Mouse (Mus musculus) mature B cell (primary cell): ENCODE measurements around the gene Mesd.

Experiments
- in situ Hi-C: fragments of 300-500 bp; cut with MboI; formaldehyde crosslinking; loops from 2 replicates; pipeline ENCODE4 v1.14.3; 2019

Gene Mesd

GRCm38 (mm10) chr7:83911909-83912308 lies 27.6 kb downstream of the Mesd start:
- in situ Hi-C loops, result loop anchor here (10.0 kb wide), 1 partner anchor 353 kb away; no protein-coding TSS in a partner anchor

GRCm38 (mm10) chr7:83913405-83913932 lies 29.2 kb downstream of the Mesd start:
- in situ Hi-C loops, result loop anchor here (10.0 kb wide), 1 partner anchor 351 kb away; no protein-coding TSS in a partner anchor

- in situ Hi-C loops, result loop anchor here (10.0 kb wide), 1 partner anchor 351 kb away; no protein-coding TSS in a partner anchor
Measured at GRCm38 (mm10) chr7:83913995-83914394, 29.7 kb downstream of the Mesd start.

GRCm38 (mm10) chr7:83914566-83914965 lies 30.3 kb downstream of the Mesd start:
- in situ Hi-C loops, result loop anchor here (10.0 kb wide), 1 partner anchor 350 kb away; no protein-coding TSS in a partner anchor

GRCm38 (mm10) chr7:83920241-83920640 lies 36.0 kb downstream of the Mesd start:
- in situ Hi-C loops, result no loop called here

- in situ Hi-C loops, result no loop called here
Measured at GRCm38 (mm10) chr7:83921637-83922036, 37.4 kb downstream of the Mesd start.

GRCm38 (mm10) chr7:83939017-83939721 lies 54.9 kb downstream of the Mesd start:
- in situ Hi-C loops, result no loop called here

GRCm38 (mm10) chr7:83940136-83940535 lies 55.9 kb downstream of the Mesd start:
- in situ Hi-C loops, result no loop called here

GRCm38 (mm10) chr7:83941701-83942101 lies 57.4 kb downstream of the Mesd start:
- in situ Hi-C loops, result no loop called here

GRCm38 (mm10) chr7:83948743-83949142 lies 64.5 kb downstream of the Mesd start:
- in situ Hi-C loops, result no loop called here

- in situ Hi-C loops, result no loop called here
Measured at GRCm38 (mm10) chr7:83949662-83950061, 65.4 kb downstream of the Mesd start.
